Mouse (Mus musculus): ENCODE measurements around the gene Serpinf1. TPM values are rescaled to one million over a fixed set of nuclear protein-coding genes. Genes with fewer than 3 reads are reported as not detected.
A peak's percentile ranks its signal among the peaks of the same experiment; 100 is the strongest.

Gene Serpinf1
- total and polyA plus RNA-seq, 3 experiments: 0.38 TPM; not detected in 2

GRCm38 (mm10) chr11:75466731-75467505, 44.4 kb upstream of the Serpinf1 start:
- no peak for TF ChIP-seq POLR2AphosphoS5 (IDR thresholded peaks at IDR 0.05; ENCODE audit: insufficient replicate concordance, low read depth, low read length)
- TF ChIP-seq GATA2 (IDR thresholded peaks at IDR 0.05; ENCODE audit: borderline replicate concordance, low read depth, low read length): no peak
- no peak for TF ChIP-seq CTCF (IDR thresholded peaks at IDR 0.05; ENCODE audit: low read depth, low read length)
- TF ChIP-seq GATA1 (IDR thresholded peaks at IDR 0.05; ENCODE audit: borderline replicate concordance, low read length): no peak
- TF ChIP-seq TAL1 (conservative IDR thresholded peaks at IDR 0.05; ENCODE audit: low read depth, low read length): no peak
- no peak for ATAC-seq (ENCODE audit: extremely low read depth, insufficient number of reproducible peaks, low FRiP score, poor library complexity, severe bottlenecking)
- Histone ChIP-seq H3K27me3 (ENCODE audit: insufficient read depth, low read length) (peaks cover 9% of the 10 kb centered on the region; the same call in 1 of the 2 replicates), H3K9me3 (replicated peaks) (peaks cover 3% of the 10 kb centered on the region; the same call in 1 of the 2 replicates), H3K4me3 (ENCODE audit: low read depth, low read length) (no peak overlapping the region), H3K36me3 (replicated peaks) (peaks cover 25% of the 10 kb centered on the region), H3K4me1 (ENCODE audit: insufficient read depth, low read depth, low read length) (peaks cover 30% of the 10 kb centered on the region)
- no peak for DNase-seq (ENCODE audit: low spot score)

- TF ChIP-seq CTCF (IDR thresholded peaks at IDR 0.05; ENCODE audit: low read depth, low read length) (no peak), GATA1 (IDR thresholded peaks at IDR 0.05; ENCODE audit: borderline replicate concordance, low read length) (no peak), GATA2 (IDR thresholded peaks at IDR 0.05; ENCODE audit: borderline replicate concordance, low read depth, low read length) (no peak), TAL1 (conservative IDR thresholded peaks at IDR 0.05; ENCODE audit: low read depth, low read length) (no peak), POLR2AphosphoS5 (IDR thresholded peaks at IDR 0.05; ENCODE audit: insufficient replicate concordance, low read depth, low read length) (no peak)
- Histone ChIP-seq H3K36me3 (replicated peaks) (peaks cover 25% of the 10 kb centered on the region), H3K9me3 (replicated peaks) (peaks cover 3% of the 10 kb centered on the region; the same call in 1 of the 2 replicates), H3K27me3 (ENCODE audit: insufficient read depth, low read length) (peaks cover 9% of the 10 kb centered on the region; the same call in 1 of the 2 replicates), H3K4me3 (ENCODE audit: low read depth, low read length) (no peak overlapping the region), H3K4me1 (ENCODE audit: insufficient read depth, low read depth, low read length) (peaks cover 42% of the 10 kb centered on the region)
- DNase-seq (ENCODE audit: low spot score) (no peak), ATAC-seq (ENCODE audit: extremely low read depth, insufficient number of reproducible peaks, low FRiP score, poor library complexity, severe bottlenecking) (no peak)
Measured at GRCm38 (mm10) chr11:75465051-75465450, 42.5 kb upstream of the Serpinf1 start.

DNA sequence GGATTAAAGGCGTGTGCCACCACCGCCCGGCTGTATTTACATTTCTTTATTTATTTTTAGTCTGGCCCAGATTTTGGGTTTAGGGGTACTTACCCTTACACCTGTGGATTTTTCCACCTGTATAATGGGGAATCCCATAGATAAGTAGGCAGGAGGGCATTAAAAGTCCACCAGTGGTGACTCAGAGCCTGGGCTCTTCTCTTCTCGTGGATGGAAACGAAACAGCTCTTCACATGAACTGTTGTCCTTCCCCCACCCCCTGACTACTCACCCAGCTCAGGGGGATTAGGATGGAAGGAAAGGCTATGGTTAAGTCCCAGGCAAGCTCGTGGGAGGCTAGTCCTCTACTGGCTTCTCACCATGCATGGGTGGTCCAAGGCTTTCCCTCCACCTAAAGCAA, 41.9 kb upstream of the Serpinf1 start:
- peaks cover 49% of the 10 kb centered on the region for H3K4me1 ChIP-seq (ENCODE audit: insufficient read depth, low read depth, low read length)
- H3K4me3 ChIP-seq (ENCODE audit: low read depth, low read length): no peak overlapping the region
- DNase-seq (ENCODE audit: low spot score) (no peak), ATAC-seq (ENCODE audit: extremely low read depth, insufficient number of reproducible peaks, low FRiP score, poor library complexity, severe bottlenecking) (no peak)
- peaks cover 7% of the 10 kb centered on the region; the same call in 1 of the 2 replicates for H3K27me3 ChIP-seq (ENCODE audit: insufficient read depth, low read length)
- TF ChIP-seq TAL1 (conservative IDR thresholded peaks at IDR 0.05; ENCODE audit: low read depth, low read length) (no peak), GATA2 (IDR thresholded peaks at IDR 0.05; ENCODE audit: borderline replicate concordance, low read depth, low read length) (no peak), GATA1 (IDR thresholded peaks at IDR 0.05; ENCODE audit: borderline replicate concordance, low read length) (no peak), POLR2AphosphoS5 (IDR thresholded peaks at IDR 0.05; ENCODE audit: insufficient replicate concordance, low read depth, low read length) (no peak)
- H3K9me3 ChIP-seq (replicated peaks): peaks cover 3% of the 10 kb centered on the region; the same call in 1 of the 2 replicates
- peaks cover 25% of the 10 kb centered on the region for H3K36me3 ChIP-seq (replicated peaks)

- ATAC-seq (ENCODE audit: extremely low read depth, insufficient number of reproducible peaks, low FRiP score, poor library complexity, severe bottlenecking): no peak
- Histone ChIP-seq H3K4me3 (ENCODE audit: low read depth, low read length) (no peak overlapping the region), H3K4me1 (ENCODE audit: insufficient read depth, low read depth, low read length) (peaks cover 56% of the 10 kb centered on the region)
Measured at GRCm38 (mm10) chr11:75463624-75464023, 41.1 kb upstream of the Serpinf1 start.

DNA sequence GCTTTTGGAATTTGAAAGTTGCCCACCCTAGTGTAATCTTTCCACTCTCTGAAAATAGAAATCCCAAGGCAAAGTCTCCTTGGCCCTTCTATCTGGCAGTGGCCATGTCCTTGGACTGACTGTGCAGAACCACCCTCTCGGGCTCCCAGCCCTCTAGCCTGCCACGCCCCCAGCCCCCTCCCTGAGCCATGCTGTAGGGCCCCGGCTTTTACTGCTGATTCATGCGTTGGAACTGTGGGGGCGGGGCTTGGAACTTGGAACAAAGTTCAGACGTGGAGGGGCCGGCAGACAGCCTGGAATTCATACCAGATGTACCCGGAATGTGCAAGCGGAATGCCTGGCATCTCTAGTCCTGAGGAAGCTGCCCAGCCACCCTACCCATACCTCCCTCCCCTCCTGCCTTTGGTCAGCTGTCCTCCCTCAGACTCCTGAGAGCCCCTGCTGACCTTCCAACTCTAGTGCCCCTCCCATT, 40.4 kb upstream of the Serpinf1 start:
- ATAC-seq (ENCODE audit: extremely low read depth, insufficient number of reproducible peaks, low FRiP score, poor library complexity, severe bottlenecking): peak; percentile 29; the same call in 1 of the 2 replicates

More at GRCm38 (mm10) chr11:75463624-75464023, 41.1 kb upstream of the Serpinf1 start:
- Histone ChIP-seq H3K9me3 (replicated peaks) (peaks cover 3% of the 10 kb centered on the region; the same call in 1 of the 2 replicates), H3K36me3 (replicated peaks) (peaks cover 25% of the 10 kb centered on the region), H3K27me3 (ENCODE audit: insufficient read depth, low read length) (peaks cover 4% of the 10 kb centered on the region; the same call in 1 of the 2 replicates)
- DNase-seq (ENCODE audit: low spot score): no peak
- TF ChIP-seq POLR2AphosphoS5 (IDR thresholded peaks at IDR 0.05; ENCODE audit: insufficient replicate concordance, low read depth, low read length) (no peak), CTCF (IDR thresholded peaks at IDR 0.05; ENCODE audit: low read depth, low read length) (no peak), GATA1 (IDR thresholded peaks at IDR 0.05; ENCODE audit: borderline replicate concordance, low read length) (no peak), TAL1 (conservative IDR thresholded peaks at IDR 0.05; ENCODE audit: low read depth, low read length) (no peak), GATA2 (IDR thresholded peaks at IDR 0.05; ENCODE audit: borderline replicate concordance, low read depth, low read length) (no peak)

GRCm38 (mm10) chr11:75462253-75462783, 39.8 kb upstream of the Serpinf1 start:
- Histone ChIP-seq H3K27me3 (ENCODE audit: insufficient read depth, low read length) (no peaks in the 10 kb centered on the region), H3K4me1 (ENCODE audit: insufficient read depth, low read depth, low read length) (peaks cover 70% of the 10 kb centered on the region), H3K4me3 (ENCODE audit: low read depth, low read length) (peak overlapping the region; percentile 80), H3K9me3 (replicated peaks) (peaks cover 3% of the 10 kb centered on the region; the same call in 1 of the 2 replicates), H3K36me3 (replicated peaks) (peaks cover 25% of the 10 kb centered on the region)
- DNase-seq (ENCODE audit: low spot score): peak; percentile 63
- TF ChIP-seq GATA1 (IDR thresholded peaks at IDR 0.05; ENCODE audit: borderline replicate concordance, low read length) (no peak), CTCF (IDR thresholded peaks at IDR 0.05; ENCODE audit: low read depth, low read length) (no peak)
- ATAC-seq (ENCODE audit: extremely low read depth, insufficient number of reproducible peaks, low FRiP score, poor library complexity, severe bottlenecking): no peak

More for the DNA sequence above, 40.4 kb upstream of the Serpinf1 start:
- H3K36me3 ChIP-seq (replicated peaks): peaks cover 25% of the 10 kb centered on the region
- TF ChIP-seq GATA2 (IDR thresholded peaks at IDR 0.05; ENCODE audit: borderline replicate concordance, low read depth, low read length): no peak
- no peak for TF ChIP-seq CTCF (IDR thresholded peaks at IDR 0.05; ENCODE audit: low read depth, low read length)
- TF ChIP-seq POLR2AphosphoS5 (IDR thresholded peaks at IDR 0.05; ENCODE audit: insufficient replicate concordance, low read depth, low read length): no peak
- TF ChIP-seq TAL1 (conservative IDR thresholded peaks at IDR 0.05; ENCODE audit: low read depth, low read length): no peak
- no peak for TF ChIP-seq GATA1 (IDR thresholded peaks at IDR 0.05; ENCODE audit: borderline replicate concordance, low read length)
- peaks cover 2% of the 10 kb centered on the region; the same call in 1 of the 2 replicates for H3K27me3 ChIP-seq (ENCODE audit: insufficient read depth, low read length)
- peaks cover 64% of the 10 kb centered on the region for H3K4me1 ChIP-seq (ENCODE audit: insufficient read depth, low read depth, low read length)
- H3K9me3 ChIP-seq (replicated peaks): peaks cover 3% of the 10 kb centered on the region; the same call in 1 of the 2 replicates
- peak overlapping the region; percentile 80; the same call in 1 of the 2 replicates for H3K4me3 ChIP-seq (ENCODE audit: low read depth, low read length)
- DNase-seq (ENCODE audit: low spot score): peak; percentile 76

All from G1E (cell line).